9 mouse cellular contexts compared by ENCODE assay signal in genomic region chr1:185262565-185262964, GRCm38 (mm10). TPM values are rescaled to one million over a fixed set of nuclear protein-coding genes. Genes with fewer than 3 reads are reported as not detected.
A peak's percentile ranks its signal among the peaks of the same experiment; 100 is the strongest.
DNase-seq lines count a peak whose midpoint lies in the region; ATAC-seq and TF ChIP-seq lines count a peak whose summit lies in the region.
"Had no signal": no experiment of that assay in that cellular context is flagged by ENCODE, and none has a peak within 500 bp of the region (broad histone marks: within the 10 kb centered on the region; RNA-seq: fewer than 3 reads in every experiment).

No protein-coding gene starts in this region.

- H3K4me3 ChIP-seq in heart, embryonic 10.5 days: no peak overlapping the region
- H3K4me3 ChIP-seq in testis, adult 2 months (ENCODE audit: control insufficient read depth, low read depth, low read length): no peak overlapping the region
- no peak overlapping the region for H3K4me3 ChIP-seq in forebrain, embryonic 13.5 days
- H3K4me3 ChIP-seq in lung, postnatal 0 days (ENCODE audit: low read depth, low read length): no peak overlapping the region
- H3K4me3 ChIP-seq: stomach, embryonic 15.5 days had no signal

- TF ChIP-seq CTCF in testis, adult 2 months (IDR thresholded peaks at IDR 0.05; ENCODE audit: control insufficient read depth, insufficient read depth, insufficient replicate concordance, low read depth, low read length): peak; percentile 66; the same call in 1 of the 2 replicates
- TF ChIP-seq CTCF in lung, postnatal 0 days (IDR thresholded peaks at IDR 0.05): peak; percentile 84

- no peak overlapping the region for H3K27ac ChIP-seq in heart, embryonic 10.5 days
- no peak overlapping the region for H3K27ac ChIP-seq in testis, adult 2 months (ENCODE audit: control insufficient read depth, insufficient read depth, low read depth, low read length)
- no peak overlapping the region for H3K27ac ChIP-seq in forebrain, embryonic 13.5 days
- H3K27ac ChIP-seq in lung, postnatal 0 days (ENCODE audit: low read length): no peak overlapping the region
- H3K27ac ChIP-seq: stomach, embryonic 15.5 days had no signal

- intact Hi-C loops in heart, postnatal 25 days (cut with DNase I): no loop called here
- intact Hi-C loops in left cerebral cortex, postnatal 36 days (cut with DNase I): no loop called here

- TF ChIP-seq EP300 in lung, postnatal 0 days (IDR thresholded peaks at IDR 0.05): no peak

- no peak for TF ChIP-seq POLR2A in testis, adult 2 months (IDR thresholded peaks at IDR 0.05; ENCODE audit: control insufficient read depth, low read depth, low read length)

- H3K36me3 ChIP-seq in heart, embryonic 10.5 days: peaks cover 76% of the 10 kb centered on the region
- H3K36me3 ChIP-seq in testis, adult 2 months (ENCODE audit: control insufficient read depth, insufficient read depth, low read length): peaks cover 4% of the 10 kb centered on the region
- H3K36me3 ChIP-seq in forebrain, embryonic 13.5 days (ENCODE audit: poor library complexity, severe bottlenecking): peaks cover 81% of the 10 kb centered on the region
- peaks cover 47% of the 10 kb centered on the region for H3K36me3 ChIP-seq in lung, postnatal 0 days (ENCODE audit: insufficient read depth, low read length)

- H3K9ac ChIP-seq in forebrain, embryonic 13.5 days: no peak overlapping the region
- H3K9ac ChIP-seq in lung, postnatal 0 days (replicated peaks; ENCODE audit: low read depth): no peak overlapping the region
- H3K9ac ChIP-seq: stomach, embryonic 15.5 days had no signal

- 27% methylated on average over 14 of the region's 14 CpGs for WGBS in heart, embryonic 10.5 days
- WGBS in forebrain, embryonic 13.5 days: 58% methylated on average over 14 of the region's 14 CpGs
- WGBS in lung, postnatal 0 days: 37% methylated on average over 14 of the region's 14 CpGs

- peak; percentile 89 for DNase-seq in heart, embryonic 10.5 days (ENCODE audit: low spot score)
- DNase-seq in heart, postnatal 25 days (ENCODE audit: low spot score): no peak
- DNase-seq in testis, postnatal 14 days (ENCODE audit: low spot score): no peak
- peak; percentile 31 for DNase-seq in lung, postnatal 0 days (ENCODE audit: low spot score)
- DNase-seq in spleen, adult 12 weeks (ENCODE audit: low spot score): no peak
- DNase-seq in left cerebral cortex, postnatal 36 days (ENCODE audit: low spot score in 2 of 2): no peak

- H3K4me2 ChIP-seq in forebrain, embryonic 13.5 days: no peak overlapping the region
- H3K4me2 ChIP-seq in lung, postnatal 0 days (replicated peaks; ENCODE audit: low read depth, low read length): no peak overlapping the region
- H3K4me2 ChIP-seq: stomach, embryonic 15.5 days had no signal

- peaks cover 10% of the 10 kb centered on the region for H3K4me1 ChIP-seq in heart, embryonic 10.5 days
- no peaks in the 10 kb centered on the region for H3K4me1 ChIP-seq in testis, adult 2 months (ENCODE audit: control insufficient read depth, insufficient read depth, low read length)
- no peaks in the 10 kb centered on the region for H3K4me1 ChIP-seq in forebrain, embryonic 13.5 days
- no peaks in the 10 kb centered on the region for H3K4me1 ChIP-seq in lung, postnatal 0 days (ENCODE audit: insufficient read depth, low read depth, low read length)
- H3K4me1 ChIP-seq: stomach, embryonic 15.5 days had no signal

- ATAC-seq in forebrain, embryonic 13.5 days: peak; percentile 55; the same call in 1 of the 2 replicates
- ATAC-seq in lung, postnatal 0 days: peak; percentile 37

- no peaks in the 10 kb centered on the region for H3K9me3 ChIP-seq in heart, embryonic 10.5 days
- no peaks in the 10 kb centered on the region for H3K9me3 ChIP-seq in forebrain, embryonic 13.5 days (replicated peaks)
- no peaks in the 10 kb centered on the region for H3K9me3 ChIP-seq in lung, postnatal 0 days (ENCODE audit: low read length)
- H3K9me3 ChIP-seq: stomach, embryonic 15.5 days had no signal

- 0 out of 2 replicates have a peak, but pooled peaks cover 5% of the 10 kb centered on the region for H3K27me3 ChIP-seq in heart, embryonic 10.5 days (ENCODE audit: insufficient read depth, poor library complexity, severe bottlenecking)
- H3K27me3 ChIP-seq in testis, adult 2 months (ENCODE audit: control insufficient read depth, insufficient read depth, low read length): no peaks in the 10 kb centered on the region
- H3K27me3 ChIP-seq in forebrain, embryonic 13.5 days: no peaks in the 10 kb centered on the region
- H3K27me3 ChIP-seq in lung, postnatal 0 days (replicated peaks; ENCODE audit: insufficient read depth, low read length): no peaks in the 10 kb centered on the region
- H3K27me3 ChIP-seq: stomach, embryonic 15.5 days had no signal

RNA-seq across cellular contexts. Expression of gene Rab3gap2, which starts 58.6 kb away (rescaled TPM):
- polyA plus RNA-seq in heart, embryonic 10.5 days (2016; fragmentation: Nextera tagmentation; extraction: Ambion mirVana): 18.4 and 19.2 TPM in 2 replicates
- total RNA-seq in heart, postnatal 25 days (2021): 10 to 100 TPM; 20.6 to 20.7 TPM
- polyA plus RNA-seq in testis, adult 2 months (2012; rRNA removed): 12.3 and 13.7 TPM in 2 replicates
- polyA plus RNA-seq in forebrain, embryonic 13.5 days (2015; fragmentation: Nextera tagmentation; extraction: Ambion mirVana): 19.3 and 21.9 TPM in 2 replicates
- 14.5 and 15.1 TPM in 2 replicates for polyA plus RNA-seq in lung, postnatal 0 days (2015; fragmentation: Nextera tagmentation; extraction: Ambion mirVana)
- 10 to 100 TPM; 67.6 to 79.7 TPM for total RNA-seq in left cerebral cortex, postnatal 36 days (2021)

Comparison
In these comparisons a context has a peak if more than half of its experiments do, and no peak if none do; other contexts are left out.
1. DNase-seq: peak in heart, embryonic 10.5 days (single experiment) and lung, postnatal 0 days (single experiment); none in heart, postnatal 25 days (single experiment), testis, postnatal 14 days (single experiment), spleen, adult 12 weeks (single experiment) and left cerebral cortex, postnatal 36 days (0 of 2).